ENCODE assay signal across 7 mouse cellular contexts in genomic region chr5:92082821-92083401, GRCm38 (mm10). TPM values are rescaled to one million over a fixed set of nuclear protein-coding genes. Genes with fewer than 3 reads are reported as not detected.
DNase-seq lines count a peak whose midpoint lies in the region; ATAC-seq and TF ChIP-seq lines count a peak whose summit lies in the region.

No protein-coding gene starts in this region.

- WGBS in forebrain, postnatal 0 days: under 1% methylated on average over 55 of the region's 55 CpGs
- WGBS in hindbrain, embryonic 13.5 days: under 1% methylated on average over 53 of the region's 55 CpGs

- H3K27ac ChIP-seq in forebrain, postnatal 0 days (ENCODE audit: low read depth, low read length): peak overlapping the region; percentile 99
- H3K27ac ChIP-seq in hindbrain, embryonic 13.5 days: peak overlapping the region; percentile 99

- no peaks in the 10 kb centered on the region for H3K36me3 ChIP-seq in forebrain, postnatal 0 days (ENCODE audit: insufficient read depth)
- no peaks in the 10 kb centered on the region for H3K36me3 ChIP-seq in hindbrain, embryonic 13.5 days
- H3K36me3 ChIP-seq in megakaryocyte, embryonic 14.5 days (replicated peaks; ENCODE audit: low read length): peaks cover 6% of the 10 kb centered on the region

- no peak for TF ChIP-seq CTCF in brain, embryonic 14.5 days (IDR thresholded peaks at IDR 0.05; ENCODE audit: borderline replicate concordance, extremely low read depth, insufficient read depth, insufficient read length)
- TF ChIP-seq CTCF in forebrain, postnatal 0 days (IDR thresholded peaks at IDR 0.05; ENCODE audit: low read depth): no peak

- H3K9ac ChIP-seq in forebrain, postnatal 0 days: peak overlapping the region; percentile 99
- H3K9ac ChIP-seq in hindbrain, embryonic 13.5 days: peak overlapping the region; percentile 99

- 0 out of 2 replicates have a peak, but pooled peaks have one; percentile 24 for TF ChIP-seq POLR2A in brain, embryonic 14.5 days (IDR thresholded peaks at IDR 0.05; ENCODE audit: borderline replicate concordance, extremely low read depth, insufficient read depth, insufficient read length, poor library complexity, severe bottlenecking)

- peak overlapping the region; percentile 95 for H3K4me3 ChIP-seq in forebrain, postnatal 0 days (ENCODE audit: low read depth, low read length)
- peak overlapping the region; percentile 96 for H3K4me3 ChIP-seq in hindbrain, embryonic 13.5 days
- peak overlapping the region; percentile 100 for H3K4me3 ChIP-seq in megakaryocyte, embryonic 14.5 days (replicated peaks)

- intact Hi-C loops in left cerebral cortex, postnatal 10 days (cut with DNase I): loop anchor here (10.0 kb wide), 1 partner anchor 52 kb away; the partner anchor contains the start of gene Uso1

- no peaks in the 10 kb centered on the region for H3K27me3 ChIP-seq in forebrain, postnatal 0 days (ENCODE audit: insufficient read depth, low read length)
- H3K27me3 ChIP-seq in hindbrain, embryonic 13.5 days: no peaks in the 10 kb centered on the region
- no peaks in the 10 kb centered on the region for H3K27me3 ChIP-seq in megakaryocyte, embryonic 14.5 days (replicated peaks)

- no peaks in the 10 kb centered on the region for H3K9me3 ChIP-seq in forebrain, postnatal 0 days (ENCODE audit: low read length)
- no peaks in the 10 kb centered on the region for H3K9me3 ChIP-seq in hindbrain, embryonic 13.5 days
- H3K9me3 ChIP-seq in megakaryocyte, embryonic 14.5 days: peaks cover 5% of the 10 kb centered on the region; the same call in 1 of the 2 replicates

- peak overlapping the region; percentile 53 for H3K4me2 ChIP-seq in forebrain, postnatal 0 days (ENCODE audit: low read depth)
- H3K4me2 ChIP-seq in hindbrain, embryonic 13.5 days: peak overlapping the region; percentile 81

- H3K4me1 ChIP-seq in forebrain, postnatal 0 days (ENCODE audit: insufficient read depth): peaks cover 10% of the 10 kb centered on the region; the same call in 1 of the 2 replicates
- peaks cover 38% of the 10 kb centered on the region for H3K4me1 ChIP-seq in hindbrain, embryonic 13.5 days (replicated peaks)
- peaks cover 43% of the 10 kb centered on the region for H3K4me1 ChIP-seq in megakaryocyte, embryonic 14.5 days

- ATAC-seq in forebrain, postnatal 0 days: peak; percentile 30
- peak; percentile 85 for ATAC-seq in hindbrain, embryonic 13.5 days (ENCODE audit: low FRiP score)

- peak; percentile 75 for DNase-seq in NIH3T3 (ENCODE audit: low read depth)
- DNase-seq in brain, embryonic 14.5 days (ENCODE audit: low read depth): peak; percentile 80
- peak; percentile 78 for DNase-seq in forebrain, postnatal 0 days
- DNase-seq in left cerebral cortex, postnatal 10 days (ENCODE audit: extremely low spot score in 1 of 2, low spot score in 2 of 2): peak; percentile 52 to 86
- DNase-seq in right cerebral cortex, postnatal 4 days: peak; percentile 76

RNA-seq across cellular contexts. Expression of gene G3bp2, which starts 0.6 kb away (rescaled TPM):
- 117 and 172 TPM in 2 replicates for polyA plus RNA-seq in brain, embryonic 14.5 days (2012; rRNA removed)
- total RNA-seq in forebrain, postnatal 0 days (2014; rRNA removed): 221 and 223 TPM in 2 replicates
- 268 and 315 TPM in 2 replicates for polyA plus RNA-seq in forebrain, postnatal 0 days (2015; fragmentation: Nextera tagmentation; extraction: Ambion mirVana)
- polyA plus RNA-seq in hindbrain, embryonic 13.5 days (2015; fragmentation: Nextera tagmentation; extraction: Ambion mirVana): 425 and 430 TPM in 2 replicates
- total RNA-seq in left cerebral cortex, postnatal 10 days (2021): 100 to 1,000 TPM; 177 to 178 TPM
- 3.8 and 11.5 TPM in 2 replicates for polyA plus RNA-seq in megakaryocyte, embryonic 14.5 days (2012; ENCODE audit: insufficient read depth, low replicate concordance)

RNA-seq across cellular contexts. Expression of gene Cdkl2, which starts 39.2 kb away (rescaled TPM):
- 2.9 and 4.4 TPM in 2 replicates for polyA plus RNA-seq in brain, embryonic 14.5 days (2012; rRNA removed)
- total RNA-seq in forebrain, postnatal 0 days (2014; rRNA removed): 17.6 and 20.8 TPM in 2 replicates
- 17.6 and 24.1 TPM in 2 replicates for polyA plus RNA-seq in forebrain, postnatal 0 days (2015; fragmentation: Nextera tagmentation; extraction: Ambion mirVana)
- polyA plus RNA-seq in hindbrain, embryonic 13.5 days (2015; fragmentation: Nextera tagmentation; extraction: Ambion mirVana): 5.0 and 5.1 TPM in 2 replicates
- total RNA-seq in left cerebral cortex, postnatal 10 days (2021): 10 to 100 TPM; 91.8 to 96.6 TPM
- 0.04 and 1.3 TPM in 2 replicates for polyA plus RNA-seq in megakaryocyte, embryonic 14.5 days (2012; ENCODE audit: insufficient read depth, low replicate concordance)

RNA-seq across cellular contexts. Expression of gene Uso1, which starts 54.8 kb away (rescaled TPM):
- 39.4 and 46.2 TPM in 2 replicates for polyA plus RNA-seq in brain, embryonic 14.5 days (2012; rRNA removed)
- 18.9 and 19.1 TPM in 2 replicates for total RNA-seq in forebrain, postnatal 0 days (2014; rRNA removed)
- 19.6 and 24.8 TPM in 2 replicates for polyA plus RNA-seq in forebrain, postnatal 0 days (2015; fragmentation: Nextera tagmentation; extraction: Ambion mirVana)
- 43.9 and 44.6 TPM in 2 replicates for polyA plus RNA-seq in hindbrain, embryonic 13.5 days (2015; fragmentation: Nextera tagmentation; extraction: Ambion mirVana)
- total RNA-seq in left cerebral cortex, postnatal 10 days (2021): 10 to 100 TPM; 59.2 to 61.9 TPM
- 24.1 and 49.3 TPM in 2 replicates for polyA plus RNA-seq in megakaryocyte, embryonic 14.5 days (2012; ENCODE audit: insufficient read depth, low replicate concordance)

Comparison
In these comparisons a context has a peak if more than half of its experiments do, and no peak if none do; other contexts are left out.
1. Peak in every context shown above with its lines: DNase-seq, ATAC-seq, H3K4me3 ChIP-seq and H3K27ac ChIP-seq.